Mouse (Mus musculus): ENCODE data around the gene Car14.
"Not testable (repeated sequence)": the region's sequence is repeated elsewhere in the genome, so short reads cannot be mapped to it uniquely, and the experiment has no call there.

Gene Car14

DNA sequence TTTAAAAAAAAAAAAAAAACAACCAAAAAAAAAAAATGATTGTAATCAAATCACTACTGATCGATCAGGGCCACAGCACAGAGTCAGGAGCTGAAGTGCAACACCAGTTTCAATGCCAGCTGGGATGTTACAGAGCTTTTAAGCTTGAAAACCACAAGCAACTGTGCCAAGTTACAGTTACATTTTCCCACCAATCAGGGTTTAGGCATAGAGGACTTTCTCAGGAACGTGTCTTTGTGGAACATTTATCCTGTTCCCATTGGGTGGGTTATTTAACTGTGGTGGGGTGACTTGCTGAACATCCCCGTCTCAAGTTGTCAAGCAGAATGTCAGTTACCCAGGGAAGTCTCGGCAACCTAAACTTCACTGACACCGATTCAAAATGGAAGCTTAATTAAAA, 20.6 kb upstream of the Car14 start:
- DNase-seq (ENCODE audit: low read depth, low spot score), result no peak

DNA sequence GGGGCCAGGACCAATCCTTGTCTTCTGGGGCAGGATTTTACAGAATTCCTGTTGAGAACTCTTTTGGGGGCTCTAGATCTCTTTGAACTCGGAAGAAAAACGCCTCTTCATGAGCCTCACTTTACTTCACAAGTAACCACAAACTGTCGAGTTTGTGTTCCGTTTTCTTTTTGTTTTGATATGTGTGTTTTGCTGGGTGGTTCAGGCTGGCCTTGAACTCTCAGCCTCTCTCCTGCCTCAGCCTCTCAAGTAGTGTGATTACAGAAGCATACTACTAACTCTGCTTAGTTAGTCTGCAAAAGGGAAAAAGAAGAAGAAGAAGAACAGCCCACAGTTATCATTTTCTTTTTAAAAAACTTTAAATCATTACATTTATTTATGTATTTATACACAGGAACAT, 19.7 kb upstream of the Car14 start:
- no peak for DNase-seq (ENCODE audit: low read depth, low spot score)

DNA sequence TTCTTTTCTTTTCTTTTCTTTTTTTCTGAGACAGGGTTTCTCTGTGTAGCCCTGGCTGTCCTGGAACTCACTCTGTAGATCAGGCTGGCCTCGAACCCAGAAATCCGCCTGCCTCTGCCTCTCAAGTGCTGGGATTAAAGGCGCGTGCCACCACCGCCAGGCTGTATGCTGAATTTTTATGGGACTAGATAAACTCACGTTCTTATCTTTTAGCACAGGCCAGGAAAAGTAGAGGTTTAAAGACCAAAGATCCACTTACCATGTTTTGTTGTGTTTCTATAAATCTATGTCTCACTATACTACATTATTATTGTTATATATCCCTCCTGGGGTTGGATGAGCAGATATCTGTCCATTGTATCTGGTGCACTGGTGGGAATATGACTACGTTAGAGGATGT, 18.9 kb upstream of the Car14 start:
- not testable (repeated sequence) for DNase-seq (ENCODE audit: low read depth, low spot score)

DNA sequence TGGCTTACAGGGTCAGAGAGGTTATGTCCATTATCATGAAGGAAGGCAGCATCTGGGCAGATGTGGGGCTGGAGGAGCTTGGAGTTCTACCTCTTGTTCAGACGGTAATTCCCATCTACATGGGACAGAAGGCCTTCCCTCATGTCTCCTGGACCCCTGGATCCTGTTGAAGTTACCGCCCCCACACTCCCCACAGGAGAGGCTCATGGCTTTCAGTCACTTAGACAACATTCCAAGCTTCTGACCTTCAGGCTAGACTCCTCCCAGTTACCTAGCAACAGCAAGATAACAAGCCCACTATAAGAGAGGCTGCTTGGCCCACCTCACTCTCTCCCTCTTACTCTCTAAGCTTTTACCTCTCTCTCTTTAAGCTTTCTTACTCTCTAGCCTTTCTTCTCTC, 16.0 kb upstream of the Car14 start:
- not testable (repeated sequence) for DNase-seq (ENCODE audit: low read depth, low spot score)

- no peak for DNase-seq (ENCODE audit: low read depth, low spot score)
These were observed 12.3 kb upstream of the Car14 start for GRCm38 (mm10) chr3:95916760-95917159.

GRCm38 (mm10) chr3:95914706-95915105, 10.2 kb upstream of the Car14 start:
- DNase-seq (ENCODE audit: low read depth, low spot score), result no peak

DNA sequence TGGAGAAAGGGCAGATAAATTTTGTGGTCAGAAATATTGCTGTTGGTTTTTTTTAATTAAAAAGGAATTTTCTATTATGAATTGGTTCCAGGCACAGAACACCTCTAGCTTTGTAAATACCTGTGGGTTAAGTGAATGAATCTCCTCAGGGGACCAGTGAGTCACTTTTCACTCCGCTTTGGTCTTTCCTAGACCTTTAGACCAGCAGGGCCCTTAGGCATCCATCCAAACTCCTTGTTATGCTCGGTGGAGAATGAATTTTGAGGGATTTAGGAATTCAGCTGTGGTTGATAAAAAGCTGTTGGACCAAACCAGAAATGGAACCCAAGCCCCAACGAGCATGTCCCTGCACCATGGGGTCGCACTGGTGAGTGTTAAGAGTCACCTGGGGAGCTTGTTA, 3.1 kb upstream of the Car14 start:
- no peak for DNase-seq (ENCODE audit: low read depth, low spot score)

- DNase-seq (ENCODE audit: low read depth, low spot score), result no peak
These were observed 2.4 kb upstream of the Car14 start for GRCm38 (mm10) chr3:95906860-95907259.

- DNase-seq (ENCODE audit: low read depth, low spot score), result no peak
These were observed 1.5 kb upstream of the Car14 start for GRCm38 (mm10) chr3:95905940-95906492.

- no peak for DNase-seq (ENCODE audit: low read depth, low spot score)
These were observed 852 bp upstream of the Car14 start for GRCm38 (mm10) chr3:95905146-95905939.

GRCm38 (mm10) chr3:95903753-95904502, 563 bp downstream of the Car14 start:
- DNase-seq (ENCODE audit: low read depth, low spot score), result no peak

- DNase-seq (ENCODE audit: low read depth, low spot score), result no peak
These were observed 1.8 kb downstream of the Car14 start for GRCm38 (mm10) chr3:95902643-95903042.

GRCm38 (mm10) chr3:95902373-95902625, 2.2 kb downstream of the Car14 start:
- peak; percentile 43 for DNase-seq (ENCODE audit: low read depth, low spot score)

- DNase-seq (ENCODE audit: low read depth, low spot score), result peak; percentile 68
These were observed 2.7 kb downstream of the Car14 start for GRCm38 (mm10) chr3:95901616-95902372.

DNA sequence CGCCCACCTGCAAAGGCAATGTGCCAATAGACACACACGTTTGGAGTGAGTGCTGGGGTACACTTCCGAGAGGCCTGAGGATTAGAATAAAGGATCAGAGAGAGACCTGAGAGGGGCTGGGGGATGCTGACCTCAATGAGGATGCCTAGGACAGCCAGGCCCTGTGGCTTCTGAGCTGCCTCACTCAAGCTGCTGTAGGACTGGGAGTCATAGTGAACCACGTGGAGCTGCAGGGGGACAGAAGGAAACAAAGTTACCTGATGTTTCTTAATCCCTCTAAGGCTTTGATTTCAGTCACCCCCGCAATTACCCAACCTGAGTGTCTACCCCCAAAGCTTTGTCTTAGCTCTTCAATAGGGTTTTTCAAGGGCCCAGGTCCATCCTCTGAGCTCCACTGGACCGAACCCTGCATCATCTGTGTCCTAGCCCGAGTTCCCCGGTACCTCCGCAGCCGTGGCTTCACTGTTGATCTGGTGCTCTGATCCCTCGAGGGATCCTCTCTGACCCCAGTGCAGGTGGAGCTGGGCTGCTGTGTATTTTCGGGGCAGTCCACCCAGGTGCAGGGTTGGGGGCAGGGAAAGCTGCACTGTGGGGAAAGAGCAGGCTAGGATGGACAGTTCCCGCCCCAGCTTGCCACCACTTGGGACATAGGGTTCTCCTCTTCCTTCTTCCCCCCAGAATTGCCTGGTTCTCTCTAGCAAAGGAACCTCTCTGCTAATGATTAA, 4.5 kb downstream of the Car14 start:
- no peak for DNase-seq (ENCODE audit: low read depth, low spot score)

- not testable (repeated sequence) for DNase-seq (ENCODE audit: low read depth, low spot score)
These were observed 9.0 kb downstream of the Car14 start for GRCm38 (mm10) chr3:95895501-95895900.

GRCm38 (mm10) chr3:95894317-95895160, 10.0 kb downstream of the Car14 start:
- DNase-seq (ENCODE audit: low read depth, low spot score), result peak; percentile 42

GRCm38 (mm10) chr3:95893606-95894316, 10.7 kb downstream of the Car14 start, which contains the start of gene Aph1a:
Gene Aph1a (plus strand): TSS chr3:95893969.
- peak; percentile 97 for DNase-seq (ENCODE audit: low read depth, low spot score)

DNA sequence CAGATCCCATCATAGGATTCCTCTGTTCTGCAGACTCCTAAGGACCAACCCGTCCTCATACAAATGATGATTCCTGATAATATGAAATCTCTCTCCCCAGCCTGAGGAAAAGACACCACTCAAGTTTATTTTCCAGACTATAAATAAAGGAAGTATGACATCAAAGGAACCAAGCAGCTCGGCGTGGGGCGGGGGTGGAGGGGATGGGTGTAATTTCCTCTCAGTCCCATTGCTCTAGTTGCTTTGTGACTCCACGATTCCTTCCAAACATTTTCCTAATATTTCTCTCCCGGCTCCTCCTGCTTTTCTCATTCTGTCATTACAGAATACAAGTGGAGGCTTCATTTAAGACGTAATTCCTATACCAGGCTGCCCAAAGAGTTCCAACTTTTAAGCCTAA, 11.4 kb downstream of the Car14 start:
- DNase-seq (ENCODE audit: low read depth, low spot score), result no peak

All from skeletal muscle tissue, adult 2 months (tissue).